Mouse (Mus musculus) heart, adult 2 months (tissue): ENCODE measurements at regions not wholly inside any gene's neighbourhood (a gene's known extent, or its start where the extent isn't known, plus 50 kb on each side); places are given as distances from the start of the nearest gene placed in this dataset.

Experiments used
- DNase-seq, 2 experiments: peaks; one replicate each; pipeline ENCODE4 v3.0.0; 2021
- H3K27ac ChIP-seq: fragments of 200-600 bp; 2 replicates; pipeline ENCODE4 v1.8.1; 2022
- H3K27me3 ChIP-seq: fragments of 200-500 bp; 2 replicates; pipeline ENCODE4 v1.6.1; 2012; ENCODE audit warnings: mild to moderate bottlenecking, low read length, inconsistent platforms, mixed read lengths; ENCODE audit not compliant: control insufficient read depth, insufficient read depth
- H3K36me3 ChIP-seq: fragments of 200-500 bp; 2 replicates; pipeline ENCODE4 v1.6.1; 2012; ENCODE audit warnings: low read length, inconsistent platforms; ENCODE audit not compliant: control insufficient read depth, insufficient read depth
- H3K4me1 ChIP-seq: fragments of 200-500 bp; 2 replicates; pipeline ENCODE4 v1.6.1; 2011; ENCODE audit warnings: low read length; ENCODE audit not compliant: control insufficient read depth, insufficient read depth
- H3K4me3 ChIP-seq: fragments of 200-600 bp; 2 replicates; pipeline ENCODE4 v1.8.1; 2022
- H3K79me2 ChIP-seq: fragments of 200-500 bp; replicated peaks from 2 replicates; pipeline ENCODE4 v1.6.1; 2012; ENCODE audit warnings: mild to moderate bottlenecking, inconsistent platforms, low read length, moderate library complexity, mixed read lengths; ENCODE audit not compliant: control insufficient read depth, insufficient read depth
- H3K9ac ChIP-seq: fragments of 200-500 bp; 2 replicates; pipeline ENCODE4 v1.6.1; 2012; ENCODE audit warnings: low read depth, mild to moderate bottlenecking, control low read depth, inconsistent platforms, low read length, mixed read lengths
- CTCF ChIP-seq: fragments of 200-600 bp; IDR thresholded peaks from 2 replicates; pipeline ENCODE4 v1.8.1; 2022; ENCODE audit warnings: antibody characterized with exemption, mild to moderate bottlenecking, moderate library complexity
- EP300 ChIP-seq: fragments of 200-500 bp; IDR thresholded peaks from 2 replicates; pipeline ENCODE4 v1.6.1; 2011; ENCODE audit warnings: low read depth, low read length, control low read depth; ENCODE audit not compliant: insufficient read depth
- POLR2A ChIP-seq: fragments of 200-500 bp; IDR thresholded peaks from 2 replicates; pipeline ENCODE4 v1.6.1; 2011; ENCODE audit warnings: mild to moderate bottlenecking, low read depth, low read length, control low read depth; ENCODE audit not compliant: insufficient read depth
- WGBS: fragments of 180-500 bp; shearing (Covaris S2); methylation state at CpG from one replicate; pipeline ENCODE4 v1.1.7; 2018; 5-methylcytosine and 5-hydroxymethylcytosine counted together
- intact Hi-C: fragments of 180-260 bp; cut with DNase I; formaldehyde crosslinking; loops from one replicate; pipeline ENCODE4 v1.15.1; 2025

DNA sequence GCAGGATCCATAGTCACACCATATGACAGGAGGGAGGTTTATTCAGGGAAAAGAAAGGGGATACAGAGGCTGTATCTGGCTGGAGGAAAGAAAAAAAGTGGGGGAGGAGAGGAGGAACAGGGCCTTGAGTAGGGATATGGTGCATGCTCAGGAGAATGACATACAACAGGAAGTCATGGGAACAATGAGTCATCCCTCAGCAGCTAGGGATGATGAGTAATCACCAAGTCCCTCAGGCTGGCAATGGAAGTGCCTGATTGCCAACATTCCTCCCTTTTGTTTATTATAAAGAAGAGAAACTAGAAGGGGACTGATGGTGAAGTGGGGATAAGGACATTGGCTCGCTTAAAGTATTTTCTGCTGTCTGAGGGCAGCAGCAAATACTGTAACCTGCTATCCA is 388.6 kb upstream of the Epha7 start:
- no peak for TF ChIP-seq CTCF
- no peak for TF ChIP-seq EP300
- no peak for TF ChIP-seq POLR2A
- H3K4me3 ChIP-seq = no peak overlapping the region
- no peak for DNase-seq
- no peaks in the 10 kb centered on the region for H3K79me2 ChIP-seq
- no peak overlapping the region for H3K27ac ChIP-seq
- intact Hi-C loops = no loop called here
- 36% methylated on average over 1 of the region's 1 CpGs for WGBS
- no peaks in the 10 kb centered on the region for H3K36me3 ChIP-seq
- H3K4me1 ChIP-seq = no peaks in the 10 kb centered on the region
- no peaks in the 10 kb centered on the region for H3K27me3 ChIP-seq
- H3K9ac ChIP-seq = no peak overlapping the region

DNA sequence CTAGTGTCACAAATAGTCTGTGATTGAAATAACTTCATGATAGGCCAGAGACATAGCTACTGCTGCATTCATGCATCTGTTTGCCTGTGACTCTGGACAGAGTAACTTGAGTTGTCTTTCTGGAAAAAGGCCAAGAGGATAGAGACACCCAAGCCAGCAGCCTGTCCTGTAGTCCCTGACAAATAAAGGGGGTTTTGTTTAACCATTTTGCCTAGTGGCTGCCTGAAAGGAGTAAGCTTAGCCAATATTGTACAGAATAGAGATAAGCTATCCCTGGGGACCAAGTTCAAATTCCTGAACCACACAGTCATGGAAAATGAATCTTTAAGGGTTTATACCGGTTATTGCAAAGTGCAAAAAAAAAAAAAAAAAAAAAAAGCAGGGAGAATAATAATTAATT is 372.8 kb upstream of the Epha7 start:
- no peaks in the 10 kb centered on the region for H3K27me3 ChIP-seq
- H3K79me2 ChIP-seq = no peaks in the 10 kb centered on the region
- intact Hi-C loops = no loop called here
- H3K9ac ChIP-seq = no peak overlapping the region
- no peak for TF ChIP-seq POLR2A
- no peak for TF ChIP-seq EP300
- TF ChIP-seq CTCF = no peak
- H3K27ac ChIP-seq = no peak overlapping the region
- H3K4me3 ChIP-seq = no peak overlapping the region
- 19% methylated on average over 1 of the region's 1 CpGs for WGBS
- no peaks in the 10 kb centered on the region for H3K4me1 ChIP-seq
- no peaks in the 10 kb centered on the region for H3K36me3 ChIP-seq
- no peak for DNase-seq

DNA sequence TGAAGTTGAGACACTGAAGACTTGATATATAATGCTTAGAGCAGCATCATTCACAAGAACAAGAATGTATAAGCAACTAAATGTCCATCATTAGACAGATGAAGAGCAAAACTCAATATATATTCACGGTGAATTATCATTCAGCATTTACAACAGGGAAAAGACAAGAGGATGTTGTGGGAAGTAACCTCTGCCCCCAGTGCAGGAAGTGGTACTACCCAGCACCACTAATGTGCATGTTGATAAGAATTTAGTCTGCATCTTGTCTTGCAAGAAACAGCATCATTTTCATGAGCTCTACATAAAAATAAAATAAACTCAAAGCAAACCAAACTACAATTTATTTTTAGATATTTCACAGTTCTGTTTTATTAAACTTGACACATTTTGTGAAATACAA is 359.8 kb upstream of the Epha7 start:
- TF ChIP-seq CTCF = no peak
- WGBS = 33% methylated on average over 1 of the region's 1 CpGs
- no peak overlapping the region for H3K27ac ChIP-seq

DNA sequence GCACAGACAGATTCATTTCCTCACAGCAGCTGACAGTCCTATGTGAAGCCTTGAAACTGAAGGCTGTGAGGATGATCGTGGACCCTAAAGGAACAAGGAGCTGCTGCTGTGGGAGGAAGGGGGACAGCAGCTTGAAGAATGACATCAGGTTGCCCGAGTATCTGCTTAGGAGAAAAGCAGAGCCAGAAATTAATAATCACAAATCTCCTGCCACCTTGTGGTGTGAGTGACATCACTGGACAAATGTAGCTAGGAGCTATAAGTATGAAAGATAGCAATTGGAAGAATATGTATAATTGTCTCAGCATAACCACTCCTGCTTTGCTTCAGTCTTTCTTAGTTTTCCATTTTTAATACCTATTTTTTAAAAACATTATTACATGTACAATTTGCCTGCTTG is 356.6 kb upstream of the Epha7 start:
- no peak overlapping the region for H3K4me3 ChIP-seq
- no peak overlapping the region for H3K27ac ChIP-seq
- intact Hi-C loops = no loop called here
- H3K9ac ChIP-seq = no peak overlapping the region
- no peaks in the 10 kb centered on the region for H3K79me2 ChIP-seq
- no peaks in the 10 kb centered on the region for H3K36me3 ChIP-seq
- DNase-seq = no peak
- 35% methylated on average over 2 of the region's 2 CpGs for WGBS
- H3K4me1 ChIP-seq = no peaks in the 10 kb centered on the region
- TF ChIP-seq POLR2A = no peak
- no peak for TF ChIP-seq CTCF
- TF ChIP-seq EP300 = no peak
- H3K27me3 ChIP-seq = no peaks in the 10 kb centered on the region

More for the DNA sequence above, 359.8 kb upstream of the Epha7 start:
- no peaks in the 10 kb centered on the region for H3K27me3 ChIP-seq
- no peaks in the 10 kb centered on the region for H3K79me2 ChIP-seq
- no peaks in the 10 kb centered on the region for H3K36me3 ChIP-seq
- no peak for DNase-seq
- H3K4me1 ChIP-seq = no peaks in the 10 kb centered on the region
- no peak overlapping the region for H3K9ac ChIP-seq
- intact Hi-C loops = no loop called here
- H3K4me3 ChIP-seq = no peak overlapping the region
